In the genomic region with DNA sequence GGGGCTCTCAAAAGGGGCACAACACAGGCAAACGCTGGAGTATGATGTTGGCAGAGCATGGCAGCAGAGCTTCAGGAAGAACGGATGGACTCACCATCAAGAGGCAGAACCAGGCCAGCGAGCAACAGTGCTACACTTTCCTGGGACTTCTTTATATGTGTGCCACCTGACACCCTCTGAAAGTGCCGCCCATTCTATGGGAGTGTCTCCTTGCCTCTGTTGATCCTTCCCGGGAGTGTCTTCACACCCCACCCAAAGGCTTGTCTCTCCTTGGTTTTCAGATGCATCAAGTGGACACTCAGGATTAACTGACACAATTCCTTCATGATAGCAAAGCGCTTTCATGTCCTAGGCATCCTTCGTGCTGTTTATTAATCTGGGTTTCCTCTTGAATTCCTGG, we compare ENCODE assay signal across 24 mouse cellular contexts.
"Had no signal": no experiment of that assay in that cellular context is flagged by ENCODE, and none has a peak within 500 bp of the region (broad histone marks: within the 10 kb centered on the region; RNA-seq: fewer than 3 reads in every experiment).

No protein-coding gene starts in this region.

- H3K27ac ChIP-seq: heart, embryonic 10.5 days; hindbrain, embryonic 10.5 days; hindbrain, embryonic 13.5 days; hindbrain, embryonic 15.5 days; hindbrain, postnatal 0 days; kidney, embryonic 15.5 days; limb, embryonic 13.5 days; limb, embryonic 15.5 days; liver, embryonic 12.5 days; liver, embryonic 14.5 days had no signal

- H3K9me3 ChIP-seq: heart, embryonic 10.5 days; heart, embryonic 12.5 days; hindbrain, embryonic 10.5 days; hindbrain, embryonic 13.5 days; hindbrain, embryonic 15.5 days; kidney, embryonic 15.5 days; limb, embryonic 13.5 days; limb, embryonic 15.5 days; liver, embryonic 12.5 days had no signal

- H3K36me3 ChIP-seq: heart, embryonic 10.5 days; heart, embryonic 12.5 days; hindbrain, embryonic 10.5 days; hindbrain, embryonic 13.5 days; hindbrain, embryonic 15.5 days; kidney, embryonic 15.5 days; limb, embryonic 13.5 days; limb, embryonic 15.5 days; liver, embryonic 12.5 days had no signal

- DNase-seq: gastrocnemius, postnatal 25 days; heart, adult 18-20 months; heart, postnatal 10 days; heart, postnatal 4 days; kidney, adult 11 months; kidney, adult 2 months; kidney, adult 9 months; kidney, postnatal 10 days; kidney, postnatal 36 days; layer of hippocampus, adult 9-11 months; layer of hippocampus, postnatal 36 days; left cerebral cortex, postnatal 4 days had no signal

- H3K4me1 ChIP-seq: heart, embryonic 10.5 days; heart, embryonic 12.5 days; hindbrain, embryonic 10.5 days; hindbrain, embryonic 13.5 days; hindbrain, embryonic 15.5 days; limb, embryonic 13.5 days; liver, embryonic 12.5 days had no signal

- H3K4me2 ChIP-seq: heart, embryonic 12.5 days; hindbrain, embryonic 13.5 days; hindbrain, embryonic 15.5 days; kidney, embryonic 15.5 days; limb, embryonic 13.5 days; limb, embryonic 15.5 days; liver, embryonic 12.5 days had no signal

- H3K27me3 ChIP-seq: heart, embryonic 12.5 days; hindbrain, embryonic 13.5 days; hindbrain, embryonic 15.5 days; kidney, embryonic 15.5 days; limb, embryonic 13.5 days; limb, embryonic 15.5 days; liver, embryonic 12.5 days had no signal

- H3K9ac ChIP-seq: heart, embryonic 12.5 days; hindbrain, embryonic 13.5 days; hindbrain, embryonic 15.5 days; kidney, embryonic 15.5 days; limb, embryonic 13.5 days; limb, embryonic 15.5 days; liver, embryonic 12.5 days; liver, embryonic 14.5 days had no signal

- H3K4me3 ChIP-seq: heart, embryonic 10.5 days; heart, embryonic 12.5 days; hindbrain, embryonic 10.5 days; hindbrain, embryonic 13.5 days; hindbrain, embryonic 15.5 days; kidney, embryonic 15.5 days; limb, embryonic 13.5 days; limb, embryonic 15.5 days; liver, embryonic 12.5 days had no signal

- ATAC-seq: hindbrain, postnatal 0 days; intestine, embryonic 16.5 days; liver, embryonic 12.5 days had no signal
